Mouse (Mus musculus): ENCODE results near the gene Tmem51. TPM values are rescaled to one million over a fixed set of nuclear protein-coding genes. Genes with fewer than 3 reads are reported as not detected.
A peak's percentile ranks its signal among the peaks of the same experiment; 100 is the strongest.

The Tmem51 gene
- polyA plus RNA-seq, 1 experiment from 2014 or later, result 79.0 TPM

DNA sequence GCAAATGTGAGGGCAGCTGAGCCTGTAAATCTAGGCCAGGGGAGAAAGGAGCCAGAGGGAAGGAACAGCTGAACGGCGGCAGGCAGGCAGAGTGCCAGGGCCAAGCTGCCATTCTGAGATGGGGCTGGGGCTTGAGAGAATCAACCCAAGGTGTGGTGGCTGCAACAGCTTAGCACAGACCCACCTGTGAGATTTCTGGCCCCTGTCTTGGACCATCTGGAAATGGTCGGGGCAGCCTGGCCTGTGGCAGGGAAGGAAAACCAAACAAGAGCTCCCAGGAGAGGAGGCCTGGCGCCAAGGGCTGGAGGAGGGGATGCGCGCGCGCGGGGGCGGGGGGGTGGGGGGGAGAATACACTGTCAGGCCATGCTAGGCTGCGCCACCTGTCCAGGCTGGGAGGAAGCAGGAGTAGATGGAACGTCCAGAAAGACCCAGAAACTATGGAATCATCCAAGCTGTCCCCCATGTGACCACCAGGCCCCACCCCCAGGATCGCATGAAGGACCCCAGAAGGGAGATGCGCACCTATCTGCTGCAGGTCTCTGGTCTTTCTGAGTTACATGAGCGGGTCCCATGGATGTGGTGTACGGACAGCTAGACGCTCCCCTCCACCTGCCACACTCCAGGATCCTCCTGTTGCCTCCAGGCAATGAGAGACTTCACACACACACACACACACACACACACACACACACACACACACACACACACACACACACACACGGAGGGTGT, 3.0 kb downstream of the Tmem51 start:
- Histone ChIP-seq H3K27ac (replicated peaks) (peak overlapping the region; percentile 59), H3K4me2 (replicated peaks; ENCODE audit: low read depth) (peak overlapping the region; percentile 92), H3K4me3 (ENCODE audit: low read depth, low read length) (peak overlapping the region; percentile 75; the same call in 1 of the 2 replicates), H3K36me3 (ENCODE audit: control insufficient read depth, insufficient read depth, low read length) (no peaks in the 10 kb centered on the region), H3K9me3 (ENCODE audit: control insufficient read depth, low read length) (no peaks in the 10 kb centered on the region), H3K4me1 (replicated peaks; ENCODE audit: control insufficient read depth, insufficient read depth) (peaks cover 4% of the 10 kb centered on the region), H3K9ac (ENCODE audit: low read length) (peak overlapping the region; percentile 35; the same call in 1 of the 2 replicates), H3K27me3 (ENCODE audit: control insufficient read depth, insufficient read depth, low read length) (no peaks in the 10 kb centered on the region)
- WGBS, result 38% methylated on average over 16 of the region's 18 CpGs
- ATAC-seq (ENCODE audit: low FRiP score, low TSS enrichment) (no peak), DNase-seq (ENCODE audit: low spot score) (no peak)
- TF ChIP-seq CTCF (IDR thresholded peaks at IDR 0.05; ENCODE audit: low read depth) (no peak), EP300 (optimal IDR thresholded peaks at IDR 0.05) (no peak)

DNA sequence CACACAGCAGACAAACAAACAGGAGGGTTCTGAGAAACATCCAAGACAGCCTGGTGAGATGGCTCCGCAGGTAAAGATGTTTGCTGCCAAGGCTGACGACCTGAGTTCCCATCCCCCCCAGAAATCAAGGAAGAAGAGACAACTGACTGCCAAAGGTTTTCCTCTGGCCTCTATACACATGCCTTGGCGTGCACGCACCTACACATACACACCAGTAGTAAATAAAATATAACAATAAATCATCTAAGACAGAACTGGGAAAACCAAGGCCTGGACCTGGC, 3.7 kb downstream of the Tmem51 start:
- 0 out of 2 replicates have a peak overlapping the region, but pooled peaks have one; percentile 53 for H3K27ac ChIP-seq (replicated peaks)
- H3K27me3 ChIP-seq (ENCODE audit: control insufficient read depth, insufficient read depth, low read length), result no peaks in the 10 kb centered on the region
- H3K36me3 ChIP-seq (ENCODE audit: control insufficient read depth, insufficient read depth, low read length), result no peaks in the 10 kb centered on the region
- DNase-seq (ENCODE audit: low spot score), result no peak
- ATAC-seq (ENCODE audit: low FRiP score, low TSS enrichment), result no peak
- 63% methylated on average over 4 of the region's 4 CpGs for WGBS
- H3K4me1 ChIP-seq (replicated peaks; ENCODE audit: control insufficient read depth, insufficient read depth), result peaks cover 4% of the 10 kb centered on the region
- no peaks in the 10 kb centered on the region for H3K9me3 ChIP-seq (ENCODE audit: control insufficient read depth, low read length)
- H3K4me3 ChIP-seq (ENCODE audit: low read depth, low read length), result no peak overlapping the region
- no peak overlapping the region for H3K9ac ChIP-seq (ENCODE audit: low read length)
- TF ChIP-seq CTCF (IDR thresholded peaks at IDR 0.05; ENCODE audit: low read depth), result no peak
- TF ChIP-seq EP300 (optimal IDR thresholded peaks at IDR 0.05), result no peak
- H3K4me2 ChIP-seq (replicated peaks; ENCODE audit: low read depth), result peak overlapping the region; percentile 92; the same call in 1 of the 2 replicates

DNA sequence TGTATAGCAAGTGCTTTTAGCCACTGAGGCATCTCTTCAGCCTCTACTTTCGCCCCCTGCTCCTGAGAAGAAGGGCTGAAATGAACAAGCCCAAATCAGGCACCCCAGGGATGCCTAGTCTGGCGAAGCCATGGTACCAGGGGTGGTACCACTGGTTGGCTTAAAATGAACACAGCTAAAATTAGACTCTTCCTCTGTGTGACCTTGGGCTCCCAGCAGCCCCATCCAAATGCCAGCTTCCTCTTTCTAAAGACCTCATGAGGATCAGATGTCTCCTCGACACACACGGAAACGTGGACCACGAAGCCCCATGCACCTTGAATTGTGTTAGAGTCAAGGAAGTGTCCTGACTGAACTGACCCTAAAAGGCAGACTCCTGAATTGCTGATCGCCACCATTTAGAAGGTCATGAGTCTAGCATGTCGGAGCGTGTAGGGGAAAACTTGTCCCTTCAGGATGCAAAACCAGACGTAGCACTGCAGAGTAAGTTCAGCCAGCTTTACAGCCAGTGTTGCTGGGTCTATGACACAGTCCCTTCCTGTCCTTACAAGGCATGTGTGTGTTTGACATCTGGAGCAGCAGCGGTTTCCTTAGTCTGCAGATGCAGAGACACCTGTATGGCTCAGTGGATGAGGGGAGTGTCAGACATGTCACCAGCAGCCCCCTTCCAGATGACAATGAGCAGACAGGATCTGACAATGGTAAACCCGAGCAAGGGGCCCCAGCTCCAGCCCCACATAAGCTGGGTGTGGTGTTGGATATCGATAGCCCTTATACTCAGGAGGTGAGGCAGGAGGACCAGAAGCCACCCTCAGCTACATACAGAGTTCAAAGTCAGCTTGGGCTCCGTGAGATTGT, 4.2 kb downstream of the Tmem51 start:
- no peak for TF ChIP-seq CTCF (IDR thresholded peaks at IDR 0.05; ENCODE audit: low read depth)
- ATAC-seq (ENCODE audit: low FRiP score, low TSS enrichment) (no peak), DNase-seq (ENCODE audit: low spot score) (no peak)
- Histone ChIP-seq H3K9me3 (ENCODE audit: control insufficient read depth, low read length) (no peaks in the 10 kb centered on the region), H3K9ac (ENCODE audit: low read length) (no peak overlapping the region), H3K4me1 (replicated peaks; ENCODE audit: control insufficient read depth, insufficient read depth) (peaks cover 4% of the 10 kb centered on the region), H3K4me3 (ENCODE audit: low read depth, low read length) (no peak overlapping the region), H3K4me2 (replicated peaks; ENCODE audit: low read depth) (peak overlapping the region; percentile 92; the same call in 1 of the 2 replicates), H3K27me3 (ENCODE audit: control insufficient read depth, insufficient read depth, low read length) (no peaks in the 10 kb centered on the region), H3K27ac (replicated peaks) (peak overlapping the region; percentile 0; the same call in 1 of the 2 replicates), H3K36me3 (ENCODE audit: control insufficient read depth, insufficient read depth, low read length) (no peaks in the 10 kb centered on the region)
- WGBS, result 67% methylated on average over 14 of the region's 14 CpGs

DNA sequence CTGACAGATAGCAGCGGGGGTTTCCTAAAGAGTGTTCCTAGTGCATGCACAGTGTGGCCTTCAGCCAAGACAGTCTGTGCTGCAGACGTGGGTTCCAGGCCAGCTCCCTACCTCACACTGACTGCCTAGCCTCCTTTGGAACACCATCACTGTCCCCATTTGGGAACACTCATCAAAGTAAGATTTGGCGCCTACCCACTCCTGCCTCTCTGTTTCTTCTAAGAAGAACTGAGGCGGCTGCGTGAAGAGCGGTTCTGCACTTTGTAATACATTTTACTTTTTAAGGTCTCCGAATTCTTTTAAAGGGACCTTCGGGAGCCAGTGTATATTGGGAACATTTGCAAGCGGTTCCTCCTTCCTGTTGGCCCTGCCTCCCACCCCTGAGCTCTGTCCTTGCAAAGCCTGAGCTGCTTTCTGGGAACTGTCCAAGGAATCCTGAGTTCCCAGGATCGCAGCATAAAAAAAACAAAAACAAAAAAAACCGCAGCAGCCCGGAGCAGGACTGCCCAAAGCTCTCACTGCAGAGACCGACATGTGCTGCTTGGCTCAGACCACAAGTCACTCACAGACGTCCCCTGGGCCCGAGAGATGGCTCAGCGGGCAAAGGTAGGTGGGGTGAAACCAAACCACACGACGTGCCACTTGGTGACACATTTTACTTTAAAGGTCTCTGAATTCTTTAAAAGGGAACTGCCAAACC, 6.4 kb downstream of the Tmem51 start:
- H3K27me3 ChIP-seq (ENCODE audit: control insufficient read depth, insufficient read depth, low read length), result no peaks in the 10 kb centered on the region
- ATAC-seq (ENCODE audit: low FRiP score, low TSS enrichment), result no peak
- peaks cover 4% of the 10 kb centered on the region for H3K4me1 ChIP-seq (replicated peaks; ENCODE audit: control insufficient read depth, insufficient read depth)
- H3K27ac ChIP-seq (replicated peaks), result peak overlapping the region; percentile 53
- WGBS, result 21% methylated on average over 18 of the region's 18 CpGs
- H3K4me2 ChIP-seq (replicated peaks; ENCODE audit: low read depth), result peak overlapping the region; percentile 35
- no peaks in the 10 kb centered on the region for H3K9me3 ChIP-seq (ENCODE audit: control insufficient read depth, low read length)
- no peak for DNase-seq (ENCODE audit: low spot score)
- H3K36me3 ChIP-seq (ENCODE audit: control insufficient read depth, insufficient read depth, low read length), result no peaks in the 10 kb centered on the region
- H3K4me3 ChIP-seq (ENCODE audit: low read depth, low read length), result peak overlapping the region; percentile 3; the same call in 1 of the 2 replicates
- TF ChIP-seq CTCF (IDR thresholded peaks at IDR 0.05; ENCODE audit: low read depth) (no peak), EP300 (optimal IDR thresholded peaks at IDR 0.05) (no peak)
- no peak overlapping the region; the same call in 1 of the 2 replicates for H3K9ac ChIP-seq (ENCODE audit: low read length)

DNA sequence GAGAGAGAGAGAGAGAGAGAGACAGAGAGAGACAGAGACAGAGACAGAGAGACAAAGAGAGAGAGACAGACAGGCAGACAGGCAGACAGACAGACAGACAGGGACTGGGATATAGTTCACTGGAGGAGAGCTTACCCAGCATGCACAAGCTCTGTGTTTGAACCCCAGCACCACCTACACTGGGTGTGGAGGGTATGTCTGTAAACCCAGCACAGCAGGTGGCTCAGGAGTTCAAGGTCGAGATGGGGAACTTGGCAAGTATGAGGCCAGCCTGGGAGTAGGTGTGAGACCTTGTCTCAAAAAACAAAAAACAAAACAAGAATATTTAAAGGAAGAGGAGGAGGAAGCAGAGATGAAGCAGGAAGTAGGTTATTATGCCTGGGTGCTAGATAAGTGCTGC, 7.2 kb downstream of the Tmem51 start:
- ATAC-seq (ENCODE audit: low FRiP score, low TSS enrichment), result no peak
- peaks cover 4% of the 10 kb centered on the region for H3K4me1 ChIP-seq (replicated peaks; ENCODE audit: control insufficient read depth, insufficient read depth)
- H3K9ac ChIP-seq (ENCODE audit: low read length), result no peak overlapping the region
- no peak overlapping the region for H3K4me2 ChIP-seq (replicated peaks; ENCODE audit: low read depth)
- no peaks in the 10 kb centered on the region for H3K9me3 ChIP-seq (ENCODE audit: control insufficient read depth, low read length)
- DNase-seq (ENCODE audit: low spot score), result no peak
- peak overlapping the region; percentile 53 for H3K27ac ChIP-seq (replicated peaks)
- no peaks in the 10 kb centered on the region for H3K36me3 ChIP-seq (ENCODE audit: control insufficient read depth, insufficient read depth, low read length)
- H3K4me3 ChIP-seq (ENCODE audit: low read depth, low read length), result no peak overlapping the region
- no peaks in the 10 kb centered on the region for H3K27me3 ChIP-seq (ENCODE audit: control insufficient read depth, insufficient read depth, low read length)
- WGBS, result 55% methylated on average over 1 of the region's 1 CpGs
- no peak for TF ChIP-seq EP300 (optimal IDR thresholded peaks at IDR 0.05)
- TF ChIP-seq CTCF (IDR thresholded peaks at IDR 0.05; ENCODE audit: low read depth), result no peak

Measured in stomach, postnatal 0 days (tissue).